Mouse (Mus musculus): ENCODE results near the gene Msi2.
A peak's percentile ranks its signal among the peaks of the same experiment; 100 is the strongest.

Msi2 gene

GRCm38 (mm10) chr11:88404816-88405613 is 313.3 kb downstream of the Msi2 start:
- DNase-seq (ENCODE audit: low spot score) = peak; percentile 61

GRCm38 (mm10) chr11:88404247-88404677 is 314.1 kb downstream of the Msi2 start:
- DNase-seq (ENCODE audit: low spot score) = no peak

DNA sequence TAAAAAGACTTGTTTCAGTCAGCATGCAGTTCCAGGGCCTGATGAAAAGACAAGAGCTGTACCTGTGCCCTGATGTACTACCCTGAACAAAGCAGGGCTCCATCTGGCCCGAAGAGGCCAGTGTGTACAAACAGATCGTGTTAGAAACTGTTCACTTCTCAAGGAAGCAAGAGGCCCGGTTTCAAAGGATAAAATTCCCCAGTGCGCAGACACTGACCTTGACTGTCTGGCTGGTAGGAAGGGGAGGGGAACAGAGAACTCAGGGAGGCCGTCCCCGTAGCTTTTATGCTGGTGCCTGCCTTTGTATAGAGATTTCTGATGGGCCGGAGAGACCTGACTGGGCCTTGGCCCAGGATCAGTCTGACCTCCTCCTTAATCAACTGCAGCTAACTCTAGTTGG is 316.0 kb downstream of the Msi2 start:
- no peak for DNase-seq (ENCODE audit: low spot score)

DNA sequence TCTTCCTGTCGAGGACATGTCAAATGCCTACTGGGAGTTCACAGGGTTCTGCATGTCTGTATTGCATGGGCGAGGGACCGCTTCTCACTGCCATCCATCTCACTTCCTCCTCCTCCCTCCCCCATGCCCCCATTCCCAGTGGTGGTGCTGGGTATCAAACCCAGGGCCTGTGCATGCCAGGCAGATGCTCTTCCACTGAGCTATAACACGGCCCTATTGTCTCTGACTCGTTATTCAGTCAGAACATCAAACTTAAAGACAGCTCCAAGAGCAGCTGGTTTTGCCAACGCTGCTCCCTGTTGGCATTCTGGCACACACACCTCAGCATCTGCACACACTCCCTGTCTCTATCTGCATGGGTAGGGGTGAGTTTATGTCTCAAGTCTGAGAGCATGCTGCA is 317.0 kb downstream of the Msi2 start:
- DNase-seq (ENCODE audit: low spot score) = no peak

DNA sequence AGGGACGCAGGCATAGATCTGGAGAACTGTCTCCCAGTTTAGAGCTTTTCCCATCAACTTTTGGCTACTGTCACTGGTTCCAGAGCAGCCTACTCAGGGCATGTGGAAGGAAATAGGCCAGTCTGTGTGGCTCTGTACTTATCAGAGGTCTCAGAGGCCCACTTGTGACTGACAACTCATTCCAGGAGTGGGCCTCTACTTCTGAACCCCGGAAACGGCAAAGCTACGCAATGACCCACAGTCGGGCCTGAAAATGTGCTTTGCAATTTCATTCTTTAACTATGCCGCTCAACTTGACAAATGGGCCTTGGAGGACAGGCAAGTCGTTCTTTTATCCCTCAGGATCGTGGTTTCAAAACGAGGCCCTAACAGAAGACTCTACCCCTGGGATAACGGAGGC is 317.4 kb downstream of the Msi2 start:
- DNase-seq (ENCODE audit: low spot score) = no peak

DNA sequence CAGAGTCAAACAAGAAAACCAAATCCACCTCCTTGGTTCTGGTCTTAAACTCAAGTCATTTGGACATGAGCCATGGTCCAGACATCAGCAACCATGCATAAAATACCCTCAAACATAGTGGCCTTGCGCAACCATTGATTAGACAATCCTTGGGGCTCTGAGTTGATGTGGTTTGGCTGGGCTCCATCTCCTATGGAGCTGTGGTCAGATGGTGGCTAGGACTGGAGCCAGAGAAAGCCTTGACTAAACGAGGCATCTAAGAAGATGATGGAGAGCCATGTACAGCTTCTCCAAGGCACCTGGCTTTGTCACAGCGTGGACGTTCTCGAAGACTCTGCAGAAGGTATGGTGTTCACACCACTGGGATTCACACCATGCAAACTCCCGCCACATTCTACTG is 318.1 kb downstream of the Msi2 start:
- DNase-seq (ENCODE audit: low spot score) = no peak

- no peak for DNase-seq (ENCODE audit: low spot score)
Observed at GRCm38 (mm10) chr11:88399431-88399830, 318.9 kb downstream of the Msi2 start.

- DNase-seq (ENCODE audit: low spot score) = no peak
Observed at GRCm38 (mm10) chr11:88399028-88399427, 319.3 kb downstream of the Msi2 start.

- no peak for DNase-seq (ENCODE audit: low spot score)
Observed at GRCm38 (mm10) chr11:88395076-88395990, 323.0 kb downstream of the Msi2 start.

- DNase-seq (ENCODE audit: low spot score) = no peak
Observed at GRCm38 (mm10) chr11:88394341-88395075, 323.8 kb downstream of the Msi2 start.

DNA sequence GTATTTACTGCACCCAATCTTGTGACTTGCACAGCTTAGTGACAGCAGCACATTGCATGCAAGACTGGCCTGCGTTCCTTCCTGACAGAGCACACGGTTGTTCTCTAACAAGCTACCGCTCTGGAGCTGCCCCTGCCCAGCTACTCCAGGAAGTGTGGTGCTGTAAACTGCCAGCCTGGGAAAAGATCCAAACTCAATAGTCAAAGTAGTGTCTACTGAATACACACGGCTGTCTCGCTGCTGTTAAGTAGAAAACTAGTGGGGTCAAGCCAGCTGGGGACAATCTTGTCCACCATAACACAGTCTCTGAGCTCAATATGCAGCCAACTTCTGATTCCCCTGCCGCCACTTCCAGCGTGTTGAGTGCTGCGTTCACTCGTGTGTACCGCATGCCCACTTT is 325.6 kb downstream of the Msi2 start:
- DNase-seq (ENCODE audit: low spot score) = peak; percentile 23

DNA sequence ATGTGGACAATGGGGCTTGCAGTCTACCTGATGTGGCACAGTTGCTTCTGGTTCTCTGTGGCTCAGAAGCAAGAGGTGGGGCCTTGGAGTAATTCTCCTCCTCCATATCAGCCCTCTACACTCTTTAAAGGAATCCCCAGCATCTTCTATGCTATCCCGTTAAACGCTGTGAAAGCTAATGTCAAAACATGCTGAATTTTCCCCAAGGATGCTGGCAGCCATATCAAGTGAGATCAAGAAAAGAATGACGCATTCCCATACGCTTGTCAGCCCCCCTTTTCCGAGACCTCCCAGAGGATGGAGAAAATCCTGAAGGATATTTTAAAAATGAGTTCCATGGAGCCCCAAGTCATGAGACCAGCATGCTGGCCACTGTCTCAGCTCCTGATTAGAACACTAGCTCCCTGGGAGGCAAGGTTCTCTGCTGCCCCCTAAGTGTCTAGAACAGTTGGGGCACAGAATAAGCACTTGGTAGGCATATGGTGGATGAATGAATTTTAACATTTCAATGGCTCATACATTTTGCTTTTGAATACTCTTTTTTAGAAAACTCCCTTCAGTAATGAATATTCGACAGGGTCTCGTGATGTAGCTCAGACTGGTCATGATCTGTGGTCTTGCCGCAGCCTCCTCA is 327.0 kb downstream of the Msi2 start:
- no peak for DNase-seq (ENCODE audit: low spot score)

- DNase-seq (ENCODE audit: low spot score) = no peak
Observed at GRCm38 (mm10) chr11:88389530-88389929, 328.8 kb downstream of the Msi2 start.

DNA sequence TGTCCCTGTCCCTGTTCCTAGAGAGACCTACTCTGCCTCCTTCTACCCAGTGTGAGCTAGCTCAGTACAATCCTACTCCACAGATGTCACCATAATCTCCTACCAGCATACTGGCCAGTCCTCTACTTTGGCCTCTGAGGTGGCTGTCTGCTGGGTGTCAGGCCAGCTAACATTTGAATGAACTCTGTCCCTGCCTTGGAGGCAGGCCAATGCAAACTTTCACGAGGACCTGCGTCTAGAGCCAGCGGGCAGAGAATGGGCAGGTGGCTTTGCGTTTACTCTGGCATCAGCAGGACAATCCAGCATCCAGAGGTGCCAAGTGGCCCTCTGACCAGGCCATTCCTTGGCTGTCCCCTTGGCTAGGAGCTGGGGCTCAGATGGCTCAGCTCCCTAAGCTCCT is 331.4 kb downstream of the Msi2 start:
- DNase-seq (ENCODE audit: low spot score) = no peak

GRCm38 (mm10) chr11:88382449-88382848 is 335.9 kb downstream of the Msi2 start:
- no peak for DNase-seq (ENCODE audit: low spot score)

DNA sequence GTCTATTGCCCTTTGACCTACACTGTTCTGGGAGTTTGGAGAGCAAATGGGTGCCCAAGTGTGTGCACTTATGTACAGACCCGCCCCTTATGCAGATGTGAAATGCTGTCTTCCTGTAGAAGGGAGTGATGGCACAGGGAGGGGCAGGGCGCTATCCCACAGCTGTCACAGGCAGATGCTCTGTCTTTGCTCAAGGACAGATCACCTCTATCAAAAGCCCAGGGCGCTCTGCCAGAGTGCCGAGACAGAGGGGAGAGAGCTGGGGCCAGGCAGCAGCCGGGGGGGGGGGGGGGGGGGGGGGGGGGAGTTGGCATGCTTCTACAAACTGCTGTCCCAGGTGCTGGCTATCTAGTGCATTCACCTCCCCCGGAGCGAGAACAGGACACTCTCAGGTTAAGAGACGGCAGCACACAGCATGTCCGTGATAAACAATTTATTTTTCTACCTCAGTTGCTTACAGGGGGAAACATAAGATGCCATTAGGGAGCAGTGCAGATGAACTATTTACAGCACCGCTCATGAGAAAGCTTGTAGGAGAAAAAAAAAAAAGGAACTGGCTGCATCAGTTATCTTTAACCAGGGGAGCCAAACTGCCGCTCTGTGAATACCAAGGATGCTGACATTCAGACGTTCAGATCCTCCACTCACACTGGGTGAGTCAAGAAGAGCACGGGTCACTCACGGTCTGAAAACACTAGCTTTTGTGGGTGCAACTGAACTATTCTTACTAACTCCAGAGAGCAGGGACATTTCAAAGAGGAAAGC is 337.0 kb downstream of the Msi2 start:
- no peak for DNase-seq (ENCODE audit: low spot score)

DNA sequence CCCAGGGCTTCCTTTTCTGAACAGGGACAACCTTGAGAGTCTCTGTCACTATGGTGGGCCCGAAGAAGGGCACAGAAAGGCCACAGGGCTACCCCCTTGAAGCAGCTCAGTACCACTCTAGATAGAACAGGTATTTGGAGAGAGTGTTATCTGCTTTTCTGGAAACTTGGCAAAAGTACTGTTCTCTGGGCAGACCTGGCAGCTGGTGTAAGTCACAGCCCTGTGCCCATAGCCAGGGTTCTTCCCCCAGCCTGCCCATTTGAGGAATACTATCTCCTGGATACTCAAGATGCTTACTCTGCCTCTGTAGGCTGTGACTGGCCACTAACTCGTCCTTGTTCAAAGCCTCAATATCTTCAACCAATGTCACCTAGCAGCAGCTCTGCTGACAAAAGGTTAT is 338.7 kb downstream of the Msi2 start:
- no peak for DNase-seq (ENCODE audit: low spot score)

GRCm38 (mm10) chr11:88378686-88379339 is 339.5 kb downstream of the Msi2 start:
- peak; percentile 21 for DNase-seq (ENCODE audit: low spot score)

- DNase-seq (ENCODE audit: low spot score) = peak; percentile 23
Observed at GRCm38 (mm10) chr11:88372589-88372988, 345.7 kb downstream of the Msi2 start.

DNA sequence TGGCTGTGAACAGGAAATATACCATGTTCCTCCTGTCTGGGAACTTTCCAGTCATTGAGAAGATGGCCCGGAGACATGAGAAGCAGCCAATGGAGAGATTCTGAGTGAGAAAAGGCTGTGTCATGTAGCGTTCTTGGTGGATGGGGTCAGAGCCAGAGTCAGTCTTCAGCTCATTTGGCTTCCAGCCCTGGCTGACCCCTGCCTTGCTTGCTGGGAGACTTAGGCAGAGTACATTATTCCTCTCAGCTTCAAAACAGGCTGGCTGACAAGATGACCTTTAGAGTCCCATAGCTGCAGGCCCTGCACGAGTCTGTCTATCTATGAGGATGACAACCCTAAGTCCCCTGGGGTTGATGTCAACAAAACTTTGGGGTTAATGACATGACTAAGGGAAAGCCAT is 348.4 kb downstream of the Msi2 start:
- DNase-seq (ENCODE audit: low spot score) = no peak

DNA sequence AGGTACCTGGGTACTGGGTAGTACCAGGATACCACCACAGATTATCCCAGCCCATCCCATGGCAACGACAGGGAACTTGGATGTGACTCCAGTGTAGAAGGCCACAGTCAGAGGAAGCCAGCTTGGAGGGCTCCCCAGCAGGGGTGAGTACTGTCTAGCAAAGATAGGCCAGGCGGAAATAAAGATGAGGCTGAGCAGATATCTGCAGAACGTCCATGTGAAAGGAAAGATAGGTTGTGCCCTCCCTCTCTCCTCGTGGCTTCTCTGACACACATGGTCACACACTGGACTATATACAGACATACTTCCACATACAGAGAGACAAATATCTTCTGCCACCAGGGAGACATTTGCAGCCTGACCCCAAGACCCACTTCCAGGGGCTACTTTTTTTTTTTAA is 350.8 kb downstream of the Msi2 start:
- no peak for DNase-seq (ENCODE audit: low spot score)

Data from layer of hippocampus, adult 11-12 months (tissue).